Mouse (Mus musculus): ENCODE results near the gene Nme6. TPM values are rescaled to one million over a fixed set of nuclear protein-coding genes. Genes with fewer than 3 reads are reported as not detected.

Gene Nme6
- total RNA-seq (2023) = 10 to 100 TPM in 1 of 2 experiments, 1 to 10 TPM in 1; 10.0 TPM

DNA sequence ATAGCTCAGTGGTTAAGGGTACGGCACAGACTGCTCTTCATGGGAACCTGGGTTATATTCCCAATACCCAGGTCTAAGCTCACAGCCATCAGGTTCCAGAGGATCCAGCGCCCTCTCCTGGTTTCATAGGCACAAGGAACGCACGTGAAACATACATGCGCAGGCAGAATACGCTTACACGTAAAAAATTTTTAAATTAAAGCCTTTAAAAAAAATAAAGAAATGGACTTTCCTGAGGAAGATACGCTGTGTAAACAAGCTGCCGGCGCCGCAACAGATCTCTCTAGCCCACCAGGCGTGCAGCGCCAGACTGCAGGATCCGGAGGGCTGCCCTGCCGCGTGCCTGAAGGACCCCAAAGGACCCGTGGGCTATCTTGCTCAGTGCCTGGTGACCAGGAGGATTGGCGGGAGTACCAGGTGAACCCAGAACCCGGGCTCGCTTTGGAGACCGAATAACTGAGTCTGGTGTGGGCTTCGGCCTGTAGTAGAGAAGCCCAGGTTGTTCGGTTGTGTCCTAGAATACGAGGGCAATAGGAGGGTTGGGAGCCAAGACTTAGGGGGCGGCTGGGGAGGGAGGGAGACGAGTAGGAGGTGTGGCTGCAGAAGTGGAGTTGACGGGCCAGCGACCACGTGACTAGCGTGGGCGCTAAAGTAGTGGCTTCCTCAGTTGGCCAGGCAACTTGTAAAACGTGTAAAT, at the start of gene Nme6:
TSS of gene Nme6 (plus strand) at position 359 of the 697 bp plus-strand sequence.

DNA sequence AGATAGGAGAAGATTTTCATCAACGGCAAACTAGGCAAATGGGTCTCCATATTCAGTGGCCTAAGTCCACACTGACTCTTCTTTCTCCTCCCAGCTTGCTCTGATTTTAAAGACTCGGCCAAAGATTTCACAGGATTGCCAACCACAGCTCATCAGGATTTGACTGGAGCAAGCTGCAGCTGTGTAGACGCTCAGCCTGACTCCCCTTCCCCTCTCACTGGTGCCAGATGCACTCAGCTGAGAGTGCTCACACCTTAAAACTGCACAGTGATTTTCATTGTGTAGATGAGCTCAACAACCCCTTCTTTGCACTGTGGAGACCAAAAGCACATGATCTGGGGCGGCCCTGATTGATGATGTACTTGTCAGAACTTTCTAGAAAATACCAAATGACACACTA, 42.0 kb upstream of the Nme6 start, which contains the start of gene Fbxw27:
TSS of gene Fbxw27 (minus strand) at position 101 of the 400 bp plus-strand sequence.

GRCm38 (mm10) chr9:109811980-109812379, 20.6 kb upstream of the Nme6 start, which contains the start of gene Spink8:
Gene Spink8 (plus strand): TSS chr9:109812280.

DNA sequence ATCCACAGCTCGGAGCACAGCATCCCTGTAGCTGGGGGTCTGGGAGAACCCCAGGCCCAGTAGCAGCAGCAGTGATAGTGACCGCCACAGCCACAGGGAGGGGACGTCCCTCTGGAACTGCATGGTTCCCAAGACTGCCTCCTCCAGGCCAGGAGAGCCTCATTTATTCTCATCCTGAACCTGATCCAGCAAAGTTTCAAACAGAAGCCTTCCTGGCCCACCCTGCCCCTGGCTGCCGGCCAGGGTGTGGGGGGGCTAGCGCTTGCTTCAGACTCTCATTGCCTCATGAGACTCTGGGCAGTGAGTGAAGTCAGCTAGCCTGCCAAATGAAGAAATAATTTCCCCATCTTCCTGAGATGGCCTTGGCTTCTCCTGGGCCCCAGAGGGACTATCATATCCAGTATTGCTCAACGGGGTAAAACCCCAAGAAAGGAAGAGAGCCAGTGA, 16.8 kb downstream of the Nme6 start, which contains the start of gene Camp:
TSS of gene Camp (minus strand) at position 306 of the 447 bp plus-strand sequence.

GRCm38 (mm10) chr9:109874797-109875691, 42.5 kb downstream of the Nme6 start, which contains the start of gene Cdc25a:
Gene Cdc25a (plus strand): TSS chr9:109875579.

Other genes with a start within 250 kb of the Nme6 start
- gene Fbxw24, start 206.7 kb upstream of the Nme6 start, total RNA-seq (2023) = not detected
- not detected for gene Fbxw25, start 168.1 kb upstream of the Nme6 start, total RNA-seq (2023)
- gene Fbxw18, start 130.0 kb upstream of the Nme6 start, total RNA-seq (2023) = not detected
- gene Fbxw26, start 86.7 kb upstream of the Nme6 start, total RNA-seq (2023) = not detected
- not detected for gene Fbxw27, start 42.1 kb upstream of the Nme6 start, total RNA-seq (2023)
- gene Spink8, start 20.5 kb upstream of the Nme6 start, total RNA-seq (2023) = not detected
- gene Camp, start 16.9 kb downstream of the Nme6 start, total RNA-seq (2023) = 1 to 10 TPM; 1.4 to 1.8 TPM
- gene Cdc25a, start 42.8 kb downstream of the Nme6 start, total RNA-seq (2023) = 10 to 100 TPM; 10.6 to 15.0 TPM
- gene Map4, start 98.7 kb downstream of the Nme6 start, total RNA-seq (2023) = 100 to 1,000 TPM; 101 to 118 TPM

Data from T-cell, adult 66 days (primary cell).